Mouse (Mus musculus) testis, adult 2 months (tissue): ENCODE measurements at regions not wholly inside any gene's neighbourhood (a gene's known extent, or its start where the extent isn't known, plus 50 kb on each side); places are given as distances from the start of the nearest gene placed in this dataset.

ENCODE experiments used
- CTCF ChIP-seq: fragments of 200-500 bp; IDR thresholded peaks from 2 replicates; pipeline ENCODE4 v1.5.1; 2012; ENCODE audit warnings: low read depth, mild to moderate bottlenecking, inconsistent platforms, low read length, moderate library complexity; ENCODE audit not compliant: control insufficient read depth, insufficient read depth, insufficient replicate concordance
- POLR2A ChIP-seq: fragments of 200-500 bp; IDR thresholded peaks from 2 replicates; pipeline ENCODE4 v1.6.1; 2012; ENCODE audit warnings: low read depth, mild to moderate bottlenecking, inconsistent platforms, low read length, moderate library complexity; ENCODE audit not compliant: control insufficient read depth

DNA sequence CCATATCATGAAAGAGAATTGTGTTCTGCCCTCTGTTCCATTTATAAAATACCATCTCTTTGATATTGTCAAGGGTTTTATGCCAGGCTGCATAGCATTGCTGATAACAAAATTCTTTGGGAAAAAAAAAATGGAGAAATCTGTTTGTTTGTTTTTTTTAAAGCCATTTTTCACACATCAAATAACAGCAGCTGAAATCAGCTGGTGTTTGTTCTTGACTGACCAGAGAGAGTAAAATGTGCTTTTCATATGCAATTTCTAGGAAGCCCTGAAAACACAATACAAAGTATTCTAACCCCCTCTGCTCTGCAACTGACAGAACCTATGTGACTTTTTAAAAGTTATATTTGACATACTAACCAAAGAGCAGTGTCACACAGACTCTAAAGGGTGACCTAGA lies 270.0 kb downstream of the Mreg start:
- TF ChIP-seq CTCF (no peak), POLR2A (no peak)
